Mouse (Mus musculus): ENCODE results near the gene Sdf4. TPM values are rescaled to one million over a fixed set of nuclear protein-coding genes. Genes with fewer than 3 reads are reported as not detected.

Gene Sdf4
- polyA plus RNA-seq, 1 experiment from 2014 or later: 166 TPM

- Histone ChIP-seq H3K27ac (ENCODE audit: low read length) (no peak overlapping the region), H3K4me1 (ENCODE audit: insufficient read depth, low read depth, low read length) (peaks cover 20% of the 10 kb centered on the region), H3K9ac (replicated peaks; ENCODE audit: low read depth) (no peak overlapping the region), H3K4me3 (ENCODE audit: low read depth, low read length) (no peak overlapping the region), H3K4me2 (replicated peaks; ENCODE audit: low read depth, low read length) (no peak overlapping the region), H3K9me3 (ENCODE audit: low read length) (no peaks in the 10 kb centered on the region), H3K27me3 (replicated peaks; ENCODE audit: insufficient read depth, low read length) (no peaks in the 10 kb centered on the region), H3K36me3 (ENCODE audit: insufficient read depth, low read length) (no peaks in the 10 kb centered on the region)
- 91% methylated on average over 7 of the region's 7 CpGs for WGBS
- no peak for DNase-seq (ENCODE audit: low spot score)
- TF ChIP-seq EP300 (IDR thresholded peaks at IDR 0.05): no peak
- no peak for TF ChIP-seq CTCF (IDR thresholded peaks at IDR 0.05)
- no peak for ATAC-seq
Measured at GRCm38 (mm10) chr4:156028580-156028979, 35.9 kb downstream of the Sdf4 start.

DNA sequence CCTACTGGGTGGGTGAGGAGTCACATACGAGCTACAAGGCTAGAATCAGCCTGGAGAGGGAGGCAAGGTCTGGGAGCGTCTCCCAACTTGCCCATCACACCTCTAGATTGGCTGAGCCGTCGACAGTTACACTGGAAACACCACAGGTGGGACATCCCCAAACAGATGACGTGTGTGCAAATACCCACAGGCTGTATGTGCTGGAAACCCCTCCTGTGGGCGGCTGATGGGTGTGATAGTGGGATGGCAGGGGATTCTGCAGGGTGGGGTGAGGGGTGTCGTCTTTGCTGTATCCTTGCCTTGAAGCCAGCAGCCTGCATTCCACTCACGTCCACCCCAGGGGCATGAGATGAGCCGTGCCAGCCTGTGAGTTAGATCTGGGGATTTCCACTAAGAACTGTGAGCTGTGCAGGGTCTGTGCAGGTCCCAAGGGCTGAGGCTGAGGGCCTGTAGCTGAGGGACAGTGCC lies 38.0 kb downstream of the Sdf4 start:
- DNase-seq (ENCODE audit: low spot score): no peak
- no peak for ATAC-seq
- Histone ChIP-seq H3K27ac (ENCODE audit: low read length) (peak overlapping the region; percentile 88), H3K36me3 (ENCODE audit: insufficient read depth, low read length) (no peaks in the 10 kb centered on the region), H3K27me3 (replicated peaks; ENCODE audit: insufficient read depth, low read length) (peaks cover 4% of the 10 kb centered on the region; the same call in 1 of the 2 replicates), H3K4me3 (ENCODE audit: low read depth, low read length) (peak overlapping the region; percentile 50), H3K9me3 (ENCODE audit: low read length) (no peaks in the 10 kb centered on the region), H3K9ac (replicated peaks; ENCODE audit: low read depth) (peak overlapping the region; percentile 51), H3K4me2 (replicated peaks; ENCODE audit: low read depth, low read length) (peak overlapping the region; percentile 66), H3K4me1 (ENCODE audit: insufficient read depth, low read depth, low read length) (peaks cover 20% of the 10 kb centered on the region)
- TF ChIP-seq CTCF (IDR thresholded peaks at IDR 0.05) (peak; percentile 16; the same call in 1 of the 2 replicates), EP300 (IDR thresholded peaks at IDR 0.05) (no peak)
- 50% methylated on average over 9 of the region's 9 CpGs for WGBS

- Histone ChIP-seq H3K27me3 (replicated peaks; ENCODE audit: insufficient read depth, low read length) (peaks cover 4% of the 10 kb centered on the region; the same call in 1 of the 2 replicates), H3K9me3 (ENCODE audit: low read length) (no peaks in the 10 kb centered on the region), H3K9ac (replicated peaks; ENCODE audit: low read depth) (peak overlapping the region; percentile 51), H3K4me1 (ENCODE audit: insufficient read depth, low read depth, low read length) (peaks cover 18% of the 10 kb centered on the region), H3K27ac (ENCODE audit: low read length) (peak overlapping the region; percentile 88), H3K36me3 (ENCODE audit: insufficient read depth, low read length) (no peaks in the 10 kb centered on the region), H3K4me2 (replicated peaks; ENCODE audit: low read depth, low read length) (peak overlapping the region; percentile 66), H3K4me3 (ENCODE audit: low read depth, low read length) (peak overlapping the region; percentile 50)
- DNase-seq (ENCODE audit: low spot score) (no peak), ATAC-seq (peak; percentile 34)
- TF ChIP-seq CTCF (IDR thresholded peaks at IDR 0.05): no peak
- TF ChIP-seq EP300 (IDR thresholded peaks at IDR 0.05): no peak
- 5% methylated on average over 7 of the region's 7 CpGs for WGBS
Measured at GRCm38 (mm10) chr4:156031255-156031592, 38.6 kb downstream of the Sdf4 start.

- Histone ChIP-seq H3K27ac (ENCODE audit: low read length) (peak overlapping the region; percentile 88), H3K4me1 (ENCODE audit: insufficient read depth, low read depth, low read length) (peaks cover 17% of the 10 kb centered on the region), H3K27me3 (replicated peaks; ENCODE audit: insufficient read depth, low read length) (peaks cover 4% of the 10 kb centered on the region; the same call in 1 of the 2 replicates), H3K4me2 (replicated peaks; ENCODE audit: low read depth, low read length) (peak overlapping the region; percentile 66), H3K4me3 (ENCODE audit: low read depth, low read length) (peak overlapping the region; percentile 50), H3K9ac (replicated peaks; ENCODE audit: low read depth) (peak overlapping the region; percentile 51), H3K36me3 (ENCODE audit: insufficient read depth, low read length) (no peaks in the 10 kb centered on the region), H3K9me3 (ENCODE audit: low read length) (no peaks in the 10 kb centered on the region)
- DNase-seq (ENCODE audit: low spot score) (peak; percentile 92), ATAC-seq (peak; percentile 91)
- TF ChIP-seq CTCF (IDR thresholded peaks at IDR 0.05): no peak
- WGBS: under 1% methylated on average over 15 of the region's 24 CpGs
Measured at GRCm38 (mm10) chr4:156031593-156032391, 39.1 kb downstream of the Sdf4 start.

- no peaks in the 10 kb centered on the region for H3K9me3 ChIP-seq (ENCODE audit: low read length)
- ATAC-seq (no peak), DNase-seq (ENCODE audit: low spot score) (no peak)
- peak overlapping the region; percentile 88; the same call in 1 of the 2 replicates for H3K27ac ChIP-seq (ENCODE audit: low read length)
- no peak for TF ChIP-seq CTCF (IDR thresholded peaks at IDR 0.05)
- no peak for TF ChIP-seq EP300 (IDR thresholded peaks at IDR 0.05)
- H3K27me3 ChIP-seq (replicated peaks; ENCODE audit: insufficient read depth, low read length): peaks cover 4% of the 10 kb centered on the region; the same call in 1 of the 2 replicates
- H3K4me1 ChIP-seq (ENCODE audit: insufficient read depth, low read depth, low read length): peaks cover 17% of the 10 kb centered on the region
- 79% methylated on average over 4 of the region's 4 CpGs for WGBS
- no peak overlapping the region for H3K4me3 ChIP-seq (ENCODE audit: low read depth, low read length)
- no peak overlapping the region for H3K9ac ChIP-seq (replicated peaks; ENCODE audit: low read depth)
- no peaks in the 10 kb centered on the region for H3K36me3 ChIP-seq (ENCODE audit: insufficient read depth, low read length)
- H3K4me2 ChIP-seq (replicated peaks; ENCODE audit: low read depth, low read length): no peak overlapping the region
Measured at GRCm38 (mm10) chr4:156032856-156033255, 40.2 kb downstream of the Sdf4 start.

GRCm38 (mm10) chr4:156033476-156034119 lies 40.9 kb downstream of the Sdf4 start:
- H3K9ac ChIP-seq (replicated peaks; ENCODE audit: low read depth): no peak overlapping the region
- ATAC-seq (peak; percentile 34; the same call in 1 of the 2 replicates), DNase-seq (ENCODE audit: low spot score) (peak; percentile 83)
- no peaks in the 10 kb centered on the region for H3K9me3 ChIP-seq (ENCODE audit: low read length)
- peaks cover 17% of the 10 kb centered on the region for H3K4me1 ChIP-seq (ENCODE audit: insufficient read depth, low read depth, low read length)
- H3K4me3 ChIP-seq (ENCODE audit: low read depth, low read length): no peak overlapping the region
- no peaks in the 10 kb centered on the region for H3K36me3 ChIP-seq (ENCODE audit: insufficient read depth, low read length)
- TF ChIP-seq EP300 (IDR thresholded peaks at IDR 0.05) (no peak), CTCF (IDR thresholded peaks at IDR 0.05) (peak; percentile 82)
- 35% methylated on average over 6 of the region's 6 CpGs for WGBS
- no peak overlapping the region for H3K27ac ChIP-seq (ENCODE audit: low read length)
- no peak overlapping the region for H3K4me2 ChIP-seq (replicated peaks; ENCODE audit: low read depth, low read length)
- peaks cover 4% of the 10 kb centered on the region; the same call in 1 of the 2 replicates for H3K27me3 ChIP-seq (replicated peaks; ENCODE audit: insufficient read depth, low read length)

All from lung, postnatal 0 days (tissue).